Mouse (Mus musculus) cortical plate, adult 2 months (tissue): ENCODE measurements around the gene Nxpe4.

Source experiments
- CTCF ChIP-seq: fragments of 200-500 bp; IDR thresholded peaks from 2 replicates; pipeline ENCODE4 v1.5.1; 2011; ENCODE audit warnings: mild to moderate bottlenecking, control low read depth, low read length; ENCODE audit not compliant: insufficient read depth; ENCODE audit errors: extremely low read depth
- POLR2A ChIP-seq: fragments of 200-500 bp; IDR thresholded peaks from 2 replicates; pipeline ENCODE4 v1.6.1; 2011; ENCODE audit warnings: mild to moderate bottlenecking, low read length, control low read depth; ENCODE audit not compliant: insufficient read depth; ENCODE audit errors: extremely low read depth

GRCm38 (mm10) chr9:48423256-48423655 lies 261.4 kb downstream of the Nxpe4 start:
- TF ChIP-seq CTCF (no peak), POLR2A (no peak)
